Mouse (Mus musculus) liver, embryonic 15.5 days (tissue): ENCODE measurements around the gene Zfp781. TPM values are rescaled to one million over a fixed set of nuclear protein-coding genes. Genes with fewer than 3 reads are reported as not detected.
"Not testable (repeated sequence)": the region's sequence is repeated elsewhere in the genome, so short reads cannot be mapped to it uniquely, and the experiment has no call there.

Source experiments
- ATAC-seq: fragments of 200-750 bp; cut with Nextera tagmentation; 2 replicates; pipeline ENCODE4 v1.8.0; 2017; ENCODE audit warnings: moderate number of reproducible peaks, mild to moderate bottlenecking, moderate library complexity; ENCODE audit not compliant: insufficient read depth
- H3K27ac ChIP-seq: fragments of 300-500 bp; sonication (generic); replicated peaks from 2 replicates; pipeline ENCODE4 v1.5.1; 2015; ENCODE audit warnings: mild to moderate bottlenecking, inconsistent platforms
- H3K27me3 ChIP-seq: fragments of 300-500 bp; sonication (generic); 2 replicates; pipeline ENCODE4 v1.6.1; 2015; ENCODE audit warnings: mild to moderate bottlenecking, inconsistent platforms
- H3K36me3 ChIP-seq: fragments of 300-500 bp; sonication (generic); replicated peaks from 2 replicates; pipeline ENCODE4 v1.6.1; 2015; ENCODE audit warnings: moderate library complexity, mild to moderate bottlenecking, inconsistent platforms
- H3K4me1 ChIP-seq: fragments of 300-500 bp; sonication (generic); replicated peaks from 2 replicates; pipeline ENCODE4 v1.6.1; 2015; ENCODE audit warnings: inconsistent platforms
- H3K4me2 ChIP-seq: fragments of 300-500 bp; sonication (generic); 2 replicates; pipeline ENCODE4 v1.6.1; 2015; ENCODE audit warnings: moderate library complexity, mild to moderate bottlenecking, inconsistent platforms
- H3K4me3 ChIP-seq: fragments of 300-500 bp; sonication (generic); replicated peaks from 2 replicates; pipeline ENCODE4 v1.5.1; 2015; ENCODE audit warnings: mild to moderate bottlenecking, inconsistent platforms
- H3K9ac ChIP-seq: fragments of 300-500 bp; sonication (generic); 2 replicates; pipeline ENCODE4 v1.6.1; 2015; ENCODE audit warnings: moderate library complexity, mild to moderate bottlenecking, inconsistent platforms
- H3K9me3 ChIP-seq: fragments of 300-500 bp; sonication (generic); replicated peaks from 2 replicates; pipeline ENCODE4 v1.6.1; 2016; ENCODE audit warnings: inconsistent platforms
- WGBS: fragments of 180-500 bp; shearing (Covaris S2); methylation state at CpG from one replicate; pipeline ENCODE4 v1.1.7; 2015; ENCODE audit warnings: mixed read lengths; ENCODE audit not compliant: insufficient replicate concordance; 5-methylcytosine and 5-hydroxymethylcytosine counted together
- polyA plus RNA-seq: library from polyadenylated mRNA; unstranded; fragments of >200 nt; fragmentation: Nextera tagmentation; extraction: Ambion mirVana; gene quantifications from 2 replicates; pipeline ENCODE4 v1.2.1, GENCODE M21; 2015

Zfp781 gene
- 0.13 and 0.28 TPM in 2 replicates for polyA plus RNA-seq

GRCm38 (mm10) chr10:81929842-81930743, at the start of gene Zfp781:
Gene Zfp781, minus strand, starts transcription at chr10:81930480.
- not testable (repeated sequence) for H3K4me3 ChIP-seq, H3K27ac ChIP-seq, H3K9ac ChIP-seq, H3K4me1 ChIP-seq, H3K4me2 ChIP-seq, H3K9me3 ChIP-seq, H3K36me3 ChIP-seq, H3K27me3 ChIP-seq
- no CpG with 5 or more reads among the region's 43 CpGs for WGBS
- ATAC-seq, result peak; percentile 74

DNA sequence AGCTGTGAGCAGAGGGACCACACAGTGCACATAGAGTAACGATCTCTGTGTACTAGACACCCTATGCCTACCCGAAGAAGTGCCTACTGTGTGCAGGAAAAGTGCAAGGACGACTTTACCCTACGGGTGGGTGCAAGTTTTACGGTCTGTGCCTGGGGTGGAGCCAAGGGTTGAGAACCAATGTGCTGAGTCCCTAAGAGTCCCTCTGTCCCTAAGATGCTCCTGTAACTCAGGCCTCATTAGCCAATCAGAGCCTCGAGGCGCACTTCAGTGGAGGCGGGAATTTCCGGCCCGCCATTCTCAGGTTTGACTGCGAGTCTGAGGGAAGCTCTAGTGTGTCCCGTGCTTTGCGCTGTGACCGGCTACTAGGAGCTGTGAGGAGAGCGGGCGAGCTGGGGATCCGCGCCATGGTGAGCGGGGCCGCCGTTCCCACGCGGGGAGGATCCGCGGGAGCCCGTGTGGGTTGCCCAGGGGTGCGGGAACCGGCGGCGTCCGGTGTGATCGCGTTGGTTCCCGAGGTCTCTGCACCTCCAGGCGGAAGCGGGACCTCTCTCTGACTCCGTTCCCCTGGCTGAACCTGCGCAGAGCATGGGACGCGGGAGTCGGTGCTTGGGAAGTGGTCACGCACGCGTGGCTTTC, 48.2 kb upstream of the Zfp781 start:
- not testable (repeated sequence) for H3K36me3 ChIP-seq, H3K27me3 ChIP-seq, H3K4me2 ChIP-seq, H3K4me1 ChIP-seq, H3K9ac ChIP-seq, H3K27ac ChIP-seq, H3K9me3 ChIP-seq, H3K4me3 ChIP-seq, ATAC-seq
- 65% methylated on average over 4 of the region's 44 CpGs for WGBS

DNA sequence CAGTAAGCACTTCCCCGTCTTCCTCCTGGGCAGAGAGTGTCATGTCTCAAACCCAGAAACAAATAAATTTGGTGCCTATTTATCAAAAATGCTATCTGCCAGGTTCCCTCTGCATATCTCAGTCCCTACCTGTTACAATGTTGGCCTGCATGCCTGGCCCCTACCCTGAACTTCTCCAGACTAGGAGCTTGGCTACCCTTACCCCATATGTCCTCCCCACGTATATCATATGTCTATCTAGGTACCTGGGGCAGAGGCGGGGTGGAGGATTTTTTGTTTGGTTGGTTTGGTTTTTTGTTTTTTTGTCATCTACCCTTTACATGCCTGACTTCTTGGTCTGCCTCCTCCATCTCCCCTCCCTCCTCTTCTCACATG, 451 bp upstream of the Zfp781 start:
- H3K4me3 ChIP-seq, H3K4me1 ChIP-seq, H3K9ac ChIP-seq, H3K27me3 ChIP-seq, H3K27ac ChIP-seq, H3K4me2 ChIP-seq, H3K9me3 ChIP-seq, ATAC-seq, H3K36me3 ChIP-seq: not testable (repeated sequence)
- no CpG with 5 or more reads among the region's 3 CpGs for WGBS

DNA sequence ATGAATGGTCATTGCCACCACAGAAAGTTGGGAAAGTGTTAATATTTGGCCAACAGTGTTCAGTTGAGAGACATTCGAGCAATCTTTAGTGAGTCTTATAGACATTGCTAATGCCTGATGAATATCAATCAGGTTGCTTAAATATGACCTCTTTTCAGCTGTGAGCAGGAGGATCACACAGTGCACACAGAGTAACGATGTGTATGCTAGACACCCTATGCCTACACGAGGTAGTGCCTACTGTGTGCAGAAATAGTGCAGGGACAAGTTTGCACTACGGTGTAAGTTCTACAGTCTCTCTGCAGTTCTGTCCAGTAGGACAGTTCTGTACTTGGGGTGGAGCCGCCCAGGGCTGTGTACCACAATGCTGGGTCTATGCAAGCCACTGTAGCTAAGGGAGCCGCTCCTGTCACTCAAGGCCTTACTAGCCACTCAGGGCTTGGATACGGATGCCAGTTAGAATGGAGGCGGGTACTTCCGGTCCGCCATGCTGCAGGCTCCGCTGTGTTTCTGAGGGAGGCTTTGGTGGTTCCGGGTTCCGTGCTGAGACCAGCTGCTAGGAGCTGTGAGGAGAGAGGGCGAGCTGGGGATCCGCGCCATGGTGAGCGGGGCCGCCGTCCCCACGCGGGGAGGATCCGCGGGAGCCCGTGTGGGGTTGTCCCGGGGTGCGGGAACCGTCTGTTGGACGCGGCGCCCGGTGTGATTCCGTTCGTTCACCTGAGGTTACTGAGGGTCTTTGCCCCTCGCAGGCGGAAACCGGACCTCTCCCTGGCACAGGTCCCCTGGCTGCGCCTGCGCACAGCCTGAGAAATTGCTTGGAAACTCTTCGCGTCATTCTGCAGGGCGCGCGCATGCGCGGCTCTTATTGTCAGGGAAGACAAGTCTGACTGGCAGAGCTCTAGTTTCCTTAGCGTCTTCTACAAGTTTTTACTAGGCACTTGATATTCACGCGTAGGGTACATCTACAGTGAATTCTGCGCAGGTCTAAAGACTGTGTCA, 66.6 kb downstream of the Zfp781 start, which contains the start of gene Gm32687:
Gene Gm32687, plus strand, starts transcription at position 526 of the 999 bp plus-strand sequence.
- WGBS, result 30% methylated on average over 5 of the region's 49 CpGs

More for the DNA sequence above, 66.6 kb downstream of the Zfp781 start, which contains the start of gene Gm32687:
- peak; percentile 99 for ATAC-seq
- H3K36me3 ChIP-seq, H3K9me3 ChIP-seq, H3K4me3 ChIP-seq, H3K9ac ChIP-seq, H3K4me2 ChIP-seq, H3K27me3 ChIP-seq, H3K4me1 ChIP-seq, H3K27ac ChIP-seq: not testable (repeated sequence)

Other genes with a start within 250 kb of the Zfp781 start
- 4.0 and 4.3 TPM in 2 replicates for gene Zfp433, start 225.7 kb downstream of the Zfp781 start, polyA plus RNA-seq
- gene Gm3055, start 159.3 kb downstream of the Zfp781 start, polyA plus RNA-seq, result 0.74 and 0.86 TPM in 2 replicates
- gene Gm4767, start 118.3 kb downstream of the Zfp781 start, polyA plus RNA-seq, result 0.86 TPM in 2 replicates
- gene Gm32687, start 66.5 kb downstream of the Zfp781 start, polyA plus RNA-seq, result 1.4 and 2.0 TPM in 2 replicates
- gene Zfp873, start 117.6 kb upstream of the Zfp781 start, polyA plus RNA-seq, result 1.8 and 2.3 TPM in 2 replicates
- 0.60 TPM in 2 replicates for gene BC024063, start 152.9 kb upstream of the Zfp781 start, polyA plus RNA-seq
- 1.0 and 1.2 TPM in 2 replicates for gene AU041133, start 197.5 kb upstream of the Zfp781 start, polyA plus RNA-seq